Mouse (Mus musculus) intestine, embryonic 16.5 days (tissue): ENCODE measurements around the gene Fam240a. TPM values are rescaled to one million over a fixed set of nuclear protein-coding genes. Genes with fewer than 3 reads are reported as not detected.

Experiments
- ATAC-seq: fragments of 200-750 bp; cut with Nextera tagmentation; 2 replicates; pipeline ENCODE4 v1.8.0; 2017; ENCODE audit warnings: moderate TSS enrichment, moderate library complexity
- H3K27ac ChIP-seq: fragments of 300-500 bp; sonication (generic); 2 replicates; pipeline ENCODE4 v1.5.1; 2014; ENCODE audit warnings: mild to moderate bottlenecking, low read length
- H3K27me3 ChIP-seq: fragments of 300-500 bp; sonication (generic); replicated peaks from 2 replicates; pipeline ENCODE4 v1.6.1; 2014; ENCODE audit warnings: low read length, control low read depth, mixed read lengths; ENCODE audit not compliant: control insufficient read depth, insufficient read depth
- H3K36me3 ChIP-seq: fragments of 300-500 bp; sonication (generic); 2 replicates; pipeline ENCODE4 v1.6.1; 2014; ENCODE audit warnings: low read length, control low read depth; ENCODE audit not compliant: control insufficient read depth, insufficient read depth
- H3K4me1 ChIP-seq: fragments of 300-500 bp; sonication (generic); 2 replicates; pipeline ENCODE4 v1.6.1; 2014; ENCODE audit warnings: low read length, control low read depth, mixed read lengths; ENCODE audit not compliant: control insufficient read depth, insufficient read depth
- H3K4me2 ChIP-seq: fragments of 300-500 bp; sonication (generic); 2 replicates; pipeline ENCODE4 v1.6.1; 2014; ENCODE audit warnings: low read depth, low read length, control low read depth
- H3K4me3 ChIP-seq: fragments of 300-500 bp; sonication (generic); 2 replicates; pipeline ENCODE4 v1.5.1; 2014; ENCODE audit warnings: mild to moderate bottlenecking, low read length
- H3K9ac ChIP-seq: fragments of 300-500 bp; sonication (generic); 2 replicates; pipeline ENCODE4 v1.6.1; 2014; ENCODE audit warnings: low read depth, low read length
- H3K9me3 ChIP-seq: fragments of 300-500 bp; sonication (generic); 2 replicates; pipeline ENCODE4 v1.6.1; 2016; ENCODE audit warnings: low read length, control low read depth; ENCODE audit not compliant: control insufficient read depth
- WGBS: fragments of 180-500 bp; shearing (Covaris S2); extraction: QIAGEN DNeasy Blood & Tissue Kit; methylation state at CpG from one replicate; pipeline ENCODE4 v1.1.7; 2014; 5-methylcytosine and 5-hydroxymethylcytosine counted together
- microRNA-seq: library from miRNA; unstranded; fragments of <30 nt; microRNA quantifications from one replicate; pipeline ENCODE4, GENCODE M21; 2016
- polyA plus RNA-seq: library from polyadenylated mRNA; unstranded; fragments of >200 nt; fragmentation: Nextera tagmentation; extraction: Ambion mirVana; gene quantifications from 2 replicates; pipeline ENCODE4 v1.2.1, GENCODE M21; 2015

Fam240a gene
- polyA plus RNA-seq, 1 experiment from 2014 or later, result not detected

DNA sequence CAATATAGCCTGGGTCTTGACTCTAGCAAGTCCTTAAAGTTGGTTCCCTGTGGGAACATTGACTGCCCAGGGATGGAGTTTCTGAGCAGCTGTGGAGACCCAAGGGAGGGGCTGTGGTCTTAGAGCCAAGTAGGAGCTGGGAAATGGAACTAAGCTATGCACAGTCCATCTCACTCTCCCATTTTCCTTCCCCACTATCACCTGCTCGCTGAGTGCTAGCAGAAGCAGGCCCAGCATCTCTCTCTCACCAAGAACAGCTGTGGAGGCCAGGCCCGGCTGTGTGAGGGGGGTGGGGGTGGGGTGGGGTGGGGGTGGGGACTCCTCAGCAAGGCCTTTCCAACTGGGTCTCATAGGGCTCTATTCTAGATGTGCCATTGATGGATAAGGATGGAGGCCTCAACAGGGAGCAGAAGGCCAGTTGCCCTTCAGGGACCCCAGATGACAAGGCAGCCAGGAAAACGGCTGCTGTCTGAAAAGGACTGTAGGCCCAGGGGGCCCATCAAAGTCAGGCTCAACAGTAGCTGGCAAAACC, 41.9 kb downstream of the Fam240a start:
- peaks cover 42% of the 10 kb centered on the region for H3K4me1 ChIP-seq
- 27% methylated on average over 3 of the region's 3 CpGs for WGBS
- no peaks in the 10 kb centered on the region for H3K9me3 ChIP-seq
- no peak overlapping the region for H3K4me3 ChIP-seq
- H3K27ac ChIP-seq, result no peak overlapping the region; the same call in none of the 2 replicates
- H3K27me3 ChIP-seq, result no peaks in the 10 kb centered on the region
- no peaks in the 10 kb centered on the region for H3K36me3 ChIP-seq
- ATAC-seq, result no peak
- no peak overlapping the region for H3K4me2 ChIP-seq
- peak overlapping the region; percentile 24; the same call in 1 of the 2 replicates for H3K9ac ChIP-seq

DNA sequence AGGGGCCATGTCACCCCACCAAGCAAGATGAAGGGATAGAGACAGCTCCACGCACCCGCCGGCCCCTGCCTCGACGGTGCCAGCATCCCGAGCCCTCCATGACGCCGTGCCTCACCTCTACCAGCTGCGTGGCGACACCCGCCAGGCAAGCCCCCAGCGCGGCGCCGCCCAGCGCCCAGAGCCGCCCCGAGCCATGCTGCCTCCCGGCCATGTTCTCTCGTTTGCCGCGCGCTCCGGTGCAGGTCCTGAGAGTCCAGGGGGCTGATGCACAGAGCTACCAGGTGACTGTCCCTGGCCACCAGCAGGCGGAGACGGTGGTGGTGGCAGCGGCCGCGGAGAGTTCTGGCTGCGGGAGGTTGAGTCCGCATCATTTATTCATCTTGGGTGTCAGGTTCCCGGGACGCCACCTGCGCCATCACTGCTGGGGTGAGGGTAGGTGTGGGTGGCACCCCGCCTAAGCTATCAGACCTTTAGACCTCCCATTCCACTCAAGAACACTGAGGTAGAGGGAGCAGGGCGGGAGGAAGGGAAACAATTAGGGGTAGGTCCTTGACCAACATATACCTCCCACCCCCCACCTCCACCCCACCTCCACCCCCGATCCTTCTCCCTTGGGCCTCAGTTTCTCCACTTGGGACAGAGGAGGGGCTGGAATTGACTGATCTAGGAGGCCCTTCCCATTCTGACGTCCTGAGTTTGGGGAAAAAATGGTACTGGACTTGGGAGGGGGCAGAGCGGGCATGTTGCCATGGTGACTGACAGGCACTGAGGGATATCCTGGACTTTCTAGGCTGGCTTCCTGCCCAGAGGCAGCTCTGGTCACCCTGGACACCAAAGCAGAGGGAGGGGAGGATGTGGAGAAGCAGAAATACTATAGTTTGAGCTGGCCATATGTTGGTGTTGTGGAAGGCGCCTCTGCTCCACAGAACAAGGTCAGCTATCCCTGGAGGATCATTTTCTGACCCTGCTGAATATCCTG, 42.7 kb downstream of the Fam240a start:
- 10% methylated on average over 40 of the region's 40 CpGs for WGBS
- peak overlapping the region; percentile 61; the same call in 1 of the 2 replicates for H3K27ac ChIP-seq
- H3K9me3 ChIP-seq, result no peaks in the 10 kb centered on the region
- peaks cover 35% of the 10 kb centered on the region for H3K4me1 ChIP-seq
- peak overlapping the region; percentile 62 for H3K9ac ChIP-seq
- peak overlapping the region; percentile 56 for H3K4me2 ChIP-seq
- ATAC-seq, result no peak
- no peaks in the 10 kb centered on the region for H3K36me3 ChIP-seq
- peak overlapping the region; percentile 34 for H3K4me3 ChIP-seq
- H3K27me3 ChIP-seq, result no peaks in the 10 kb centered on the region

DNA sequence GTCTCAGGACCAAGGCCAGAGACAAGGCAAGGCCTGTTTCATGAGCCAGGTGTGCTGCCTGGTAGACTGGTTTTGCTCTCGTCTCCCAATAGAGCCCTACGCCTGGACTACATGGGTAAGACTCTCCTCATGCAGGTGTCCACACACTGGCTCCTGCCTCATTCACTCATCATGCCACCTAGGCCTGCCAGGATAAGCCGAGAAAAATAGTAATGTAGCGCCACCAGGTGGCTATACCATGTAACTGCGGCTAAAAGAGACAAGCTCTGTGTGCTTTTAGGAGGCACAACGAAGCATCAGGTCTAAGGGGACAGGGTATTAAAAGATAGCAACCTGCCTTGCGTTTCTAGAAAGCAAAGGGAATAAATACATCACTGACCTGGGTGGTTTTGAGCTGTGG, 45.6 kb downstream of the Fam240a start:
- H3K4me2 ChIP-seq, result no peak overlapping the region
- peaks cover 24% of the 10 kb centered on the region for H3K4me1 ChIP-seq
- 0 out of 2 replicates have a peak, but pooled peaks have one; percentile 6 for ATAC-seq
- H3K9ac ChIP-seq, result no peak overlapping the region
- no peak overlapping the region for H3K27ac ChIP-seq
- H3K4me3 ChIP-seq, result no peak overlapping the region
- H3K27me3 ChIP-seq, result no peaks in the 10 kb centered on the region
- H3K9me3 ChIP-seq, result no peaks in the 10 kb centered on the region
- H3K36me3 ChIP-seq, result no peaks in the 10 kb centered on the region
- 21% methylated on average over 7 of the region's 7 CpGs for WGBS

Small RNA genes lying within 50 kb of the gene (microRNA-seq; reads per million reads assigned to microRNA genes)
- gene Gm24269, result not detected

Other genes with a start within 250 kb of the Fam240a start
- 0.67 and 0.71 TPM in 2 replicates for gene Myl3, start 175.0 kb downstream of the Fam240a start, polyA plus RNA-seq
- gene Pth1r, start 169.7 kb downstream of the Fam240a start, polyA plus RNA-seq, result 15.4 and 16.4 TPM in 2 replicates
- not detected in 2 replicates for gene Prss42, start 118.7 kb downstream of the Fam240a start, polyA plus RNA-seq
- not detected in 2 replicates for gene Prss44, start 102.9 kb downstream of the Fam240a start, polyA plus RNA-seq
- gene Prss43, start 90.2 kb downstream of the Fam240a start, polyA plus RNA-seq, result not detected in 2 replicates
- gene Prss45, start 82.3 kb downstream of the Fam240a start, polyA plus RNA-seq, result not detected in 2 replicates
- not detected in 2 replicates for gene Prss46, start 72.4 kb downstream of the Fam240a start, polyA plus RNA-seq
- gene Prss50, start 58.9 kb downstream of the Fam240a start, polyA plus RNA-seq, result 0.37 and 0.61 TPM in 2 replicates
- 9.2 and 10.8 TPM in 2 replicates for gene Als2cl, start 37.0 kb downstream of the Fam240a start, polyA plus RNA-seq
- 3.2 and 4.3 TPM in 2 replicates for gene Tmie, start 36.7 kb downstream of the Fam240a start, polyA plus RNA-seq
- not detected in 2 replicates for gene Tdgf1, start 29.3 kb upstream of the Fam240a start, polyA plus RNA-seq
- gene Lrrc2, start 34.7 kb upstream of the Fam240a start, polyA plus RNA-seq, result 0.06 and 0.16 TPM in 2 replicates
- gene Rtp3, start 73.7 kb upstream of the Fam240a start, polyA plus RNA-seq, result 0.18 and 0.55 TPM in 2 replicates
- gene Ltf, start 102.4 kb upstream of the Fam240a start, polyA plus RNA-seq, result 3.2 and 3.4 TPM in 2 replicates
- gene Ccrl2, start 140.7 kb upstream of the Fam240a start, polyA plus RNA-seq, result 1.9 and 2.5 TPM in 2 replicates
- 38.4 and 39.4 TPM in 2 replicates for gene Lrrfip2, start 200.7 kb upstream of the Fam240a start, polyA plus RNA-seq